Mouse (Mus musculus) heart, adult 8-10 months (tissue): ENCODE results near the gene Atad1. TPM values are rescaled to one million over a fixed set of nuclear protein-coding genes. Genes with fewer than 3 reads are reported as not detected.

ENCODE experiments used
- DNase-seq: peaks from one replicate; pipeline ENCODE4 v3.0.0; 2022; ENCODE audit warnings: low spot score
- total RNA-seq, 4 experiments: library from RNA; stranded (reverse); gene quantifications; 2 replicates each; pipeline ENCODE4 v1.2.4; 2022

Atad1 gene
- total RNA-seq, 4 experiments from 2014 or later, result 82.6 to 92.2 (median 84.8) TPM

DNA sequence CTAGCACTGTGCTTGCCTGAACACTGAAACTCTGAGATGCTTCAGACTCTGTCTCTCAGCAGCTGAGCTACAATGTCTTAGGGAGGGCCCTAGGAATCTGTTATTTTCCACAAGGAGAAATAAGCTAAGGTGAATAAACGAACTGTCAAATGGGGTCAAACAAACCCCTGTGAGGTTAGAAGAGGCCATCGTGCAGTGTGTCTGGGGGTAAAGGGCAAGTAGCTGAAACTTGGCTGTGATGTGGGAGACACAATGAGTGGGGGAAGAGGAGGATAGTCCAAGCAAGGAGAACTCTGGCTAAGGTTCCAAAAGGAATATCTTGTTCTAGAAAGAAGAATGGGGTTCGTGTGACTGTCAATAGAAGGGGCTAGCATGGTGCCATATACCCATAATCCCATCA is 117.4 kb downstream of the Atad1 start:
- no peak for DNase-seq

Other genes with a start within 250 kb of the Atad1 start
- gene Papss2, start 144.0 kb downstream of the Atad1 start, total RNA-seq, result 10 to 100 TPM; 12.5 to 19.5 (median 15.6) TPM
- 10 to 100 TPM; 54.6 to 66.1 (median 59.4) TPM for gene Pten, start 17.7 kb upstream of the Atad1 start, total RNA-seq